Mouse (Mus musculus): ENCODE data around the gene Trim16. TPM values are rescaled to one million over a fixed set of nuclear protein-coding genes. Genes with fewer than 3 reads are reported as not detected.

The Trim16 gene
- polyA plus RNA-seq, 1 experiment from 2014 or later = 6.1 TPM

DNA sequence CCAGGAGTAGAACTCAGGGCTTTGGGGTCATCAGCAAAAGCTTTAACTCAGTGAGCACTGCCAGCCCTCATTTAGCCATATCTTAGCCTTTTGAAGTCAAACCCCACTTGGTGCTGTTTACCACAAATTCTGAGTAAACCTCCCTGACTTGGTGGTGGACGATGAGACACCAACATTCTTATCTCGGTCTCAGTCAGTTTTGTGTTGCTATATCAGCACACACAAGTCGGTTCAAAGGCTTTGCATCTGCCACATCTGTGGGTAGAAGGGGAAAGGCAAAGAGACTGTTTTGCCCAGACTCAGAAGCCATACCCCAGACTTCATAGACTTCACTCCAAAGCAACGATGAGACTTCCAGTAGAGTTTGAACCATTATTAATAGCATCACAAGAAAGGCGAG lies 24.5 kb downstream of the Trim16 start:
- no peak overlapping the region for H3K4me3 ChIP-seq
- H3K9me3 ChIP-seq = no peaks in the 10 kb centered on the region
- no peaks in the 10 kb centered on the region for H3K27me3 ChIP-seq
- H3K9ac ChIP-seq (replicated peaks) = no peak overlapping the region
- peaks cover 4% of the 10 kb centered on the region; the same call in 1 of the 2 replicates for H3K4me1 ChIP-seq
- no peaks in the 10 kb centered on the region for H3K36me3 ChIP-seq
- no peak overlapping the region for H3K27ac ChIP-seq (replicated peaks)
- H3K4me2 ChIP-seq (replicated peaks) = no peak overlapping the region
- WGBS = 93% methylated on average over 5 of the region's 5 CpGs
- no peak for ATAC-seq (ENCODE audit: low FRiP score, low read depth)

DNA sequence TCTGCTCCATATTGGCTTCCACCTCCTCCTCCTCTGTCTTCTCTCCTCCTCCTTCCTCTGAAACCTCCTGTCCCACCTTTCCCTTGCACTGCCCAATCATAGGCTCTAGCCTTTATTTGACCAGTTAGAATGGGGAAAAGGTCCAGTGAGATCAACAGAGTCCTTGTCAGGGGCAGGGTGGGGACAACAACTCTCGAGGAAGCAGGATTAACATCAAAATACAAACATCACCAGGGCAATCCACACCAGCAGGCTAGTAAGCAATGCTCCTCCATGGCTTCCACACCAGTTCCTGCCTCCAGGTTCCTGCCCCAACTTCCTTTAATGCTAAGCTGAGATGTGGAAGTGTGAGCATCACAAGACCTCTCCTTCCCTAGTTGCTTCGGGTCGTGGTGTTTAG lies 25.7 kb downstream of the Trim16 start:
- Histone ChIP-seq H3K4me3 (no peak overlapping the region), H3K27ac (replicated peaks) (no peak overlapping the region), H3K36me3 (no peaks in the 10 kb centered on the region), H3K27me3 (no peaks in the 10 kb centered on the region), H3K9ac (replicated peaks) (no peak overlapping the region), H3K4me1 (peaks cover 4% of the 10 kb centered on the region; the same call in 1 of the 2 replicates), H3K4me2 (replicated peaks) (no peak overlapping the region), H3K9me3 (no peaks in the 10 kb centered on the region)
- WGBS = 72% methylated on average over 3 of the region's 3 CpGs
- ATAC-seq (ENCODE audit: low FRiP score, low read depth) = no peak

DNA sequence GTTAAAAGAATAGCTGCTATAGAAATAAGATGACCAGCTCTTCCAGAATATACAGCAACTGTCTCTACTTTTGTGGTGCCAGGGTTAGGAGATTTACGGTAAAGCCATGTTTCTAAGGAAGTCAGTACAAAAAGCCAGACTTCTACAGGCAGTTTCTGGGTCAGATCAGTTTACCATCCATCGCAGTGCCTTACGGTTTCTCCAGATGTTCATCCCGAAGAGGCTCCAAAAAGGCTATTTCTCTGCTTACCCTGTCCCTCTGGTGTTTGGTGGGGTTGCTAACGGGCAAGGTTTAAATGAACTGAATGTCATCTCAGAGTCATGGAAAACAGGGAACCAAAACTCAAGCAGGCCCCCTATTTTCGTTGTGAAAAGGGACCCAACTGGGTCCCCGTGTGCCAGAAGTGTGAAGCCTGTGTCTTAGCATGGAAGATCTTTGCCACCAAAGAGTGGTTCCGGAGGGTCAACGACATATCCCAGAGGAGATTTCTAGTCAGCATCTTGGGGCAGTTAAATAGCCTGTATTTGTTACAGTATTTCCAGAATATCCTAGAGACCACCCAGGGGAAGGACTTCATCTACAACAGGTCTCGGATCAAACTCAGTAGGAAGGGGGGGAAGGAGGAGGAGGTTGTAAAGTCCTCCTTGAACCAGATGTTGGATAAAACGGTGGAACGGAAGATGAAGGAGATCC lies 27.1 kb downstream of the Trim16 start, which contains the start of gene Fbxw10:
Gene Fbxw10, plus strand, starts transcription at position 109 of the 694 bp plus-strand sequence.
- Histone ChIP-seq H3K27me3 (no peaks in the 10 kb centered on the region), H3K9ac (replicated peaks) (no peak within 1 kb of the TSS), H3K9me3 (no peaks in the 10 kb centered on the region), H3K4me2 (replicated peaks) (peak within 1 kb of the TSS; percentile 45), H3K4me1 (peaks cover 4% of the 10 kb centered on the region; the same call in 1 of the 2 replicates), H3K27ac (replicated peaks) (no peak within 1 kb of the TSS), H3K36me3 (no peaks in the 10 kb centered on the region), H3K4me3 (0 out of 2 replicates have a peak within 1 kb of the TSS, but pooled peaks have one; percentile 12)
- no peak for ATAC-seq (ENCODE audit: low FRiP score, low read depth)
- 32% methylated on average over 12 of the region's 12 CpGs for WGBS

DNA sequence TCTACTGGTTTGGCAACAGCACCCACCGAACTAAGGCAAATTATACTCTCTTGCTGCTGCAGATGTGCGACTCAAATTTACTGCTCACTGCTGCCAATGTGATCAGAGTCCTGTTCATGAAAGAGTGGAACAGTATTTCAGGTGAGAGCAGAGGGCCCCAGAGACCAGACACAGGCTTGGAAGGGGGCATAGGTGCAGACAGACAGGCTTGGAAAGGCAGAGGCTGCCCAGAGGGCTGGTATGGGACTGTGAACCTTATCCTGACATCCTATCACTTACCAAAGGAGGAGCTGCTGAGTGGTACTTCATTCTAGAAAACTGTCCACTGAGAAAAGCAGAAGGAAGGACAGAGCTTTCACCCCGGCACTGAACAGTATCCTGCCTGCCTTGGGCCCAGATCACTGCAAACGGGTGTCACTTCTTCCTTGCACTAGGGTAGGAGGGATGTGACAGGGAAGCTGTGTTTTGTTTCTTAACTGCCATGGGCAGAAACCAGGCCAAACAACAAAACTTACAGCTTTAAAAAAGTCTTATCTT lies 27.7 kb downstream of the Trim16 start:
- Histone ChIP-seq H3K27me3 (no peaks in the 10 kb centered on the region), H3K4me3 (no peak overlapping the region), H3K27ac (replicated peaks) (no peak overlapping the region), H3K36me3 (no peaks in the 10 kb centered on the region), H3K4me2 (replicated peaks) (no peak overlapping the region), H3K4me1 (peaks cover 4% of the 10 kb centered on the region; the same call in 1 of the 2 replicates), H3K9me3 (no peaks in the 10 kb centered on the region), H3K9ac (replicated peaks) (no peak overlapping the region)
- WGBS = 65% methylated on average over 4 of the region's 4 CpGs
- ATAC-seq (ENCODE audit: low FRiP score, low read depth) = no peak

DNA sequence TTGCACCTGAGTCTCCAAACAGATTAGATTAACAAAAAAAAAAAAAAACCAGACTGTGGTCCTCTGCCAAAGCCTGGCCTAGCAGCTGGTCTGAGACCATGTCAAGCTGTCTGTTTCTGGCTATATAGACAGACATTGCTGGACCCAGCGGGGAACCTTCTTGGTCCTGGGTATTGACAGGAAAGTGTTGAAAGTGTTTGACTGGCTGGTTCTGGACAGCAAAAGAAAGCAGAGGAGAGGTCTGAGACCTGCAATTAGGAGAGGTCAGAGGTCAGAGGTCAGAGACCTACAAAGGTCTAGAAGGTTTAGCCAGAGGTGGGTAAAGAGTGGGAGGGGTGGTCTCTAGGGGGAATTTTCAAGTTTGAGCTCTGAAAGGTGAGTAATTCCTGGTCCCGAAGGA lies 28.3 kb downstream of the Trim16 start:
- Histone ChIP-seq H3K36me3 (no peaks in the 10 kb centered on the region), H3K27ac (replicated peaks) (no peak overlapping the region), H3K9ac (replicated peaks) (no peak overlapping the region), H3K4me3 (no peak overlapping the region), H3K4me2 (replicated peaks) (no peak overlapping the region), H3K9me3 (no peaks in the 10 kb centered on the region), H3K4me1 (peaks cover 4% of the 10 kb centered on the region; the same call in 1 of the 2 replicates), H3K27me3 (no peaks in the 10 kb centered on the region)
- 46% methylated on average over 2 of the region's 2 CpGs for WGBS
- no peak for ATAC-seq (ENCODE audit: low FRiP score, low read depth)

DNA sequence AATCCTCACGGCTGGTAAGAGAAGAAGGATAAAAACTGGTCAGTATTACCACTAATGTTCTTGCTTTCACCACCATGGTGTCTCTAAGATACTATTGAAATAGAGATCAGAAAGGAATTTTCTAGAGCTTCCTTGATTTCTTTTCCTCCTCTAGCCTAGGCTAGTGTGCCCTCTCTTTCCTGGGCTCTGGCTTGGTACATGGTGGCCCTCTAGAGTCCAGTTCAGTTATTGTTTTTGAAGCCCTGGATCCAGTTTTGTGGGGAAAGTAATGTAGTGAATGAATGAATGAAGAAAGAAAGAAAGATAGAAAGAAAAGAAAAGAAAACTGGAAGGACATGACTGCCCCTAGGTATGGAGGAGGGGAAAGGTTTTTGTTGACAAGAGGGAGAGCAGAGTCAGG lies 31.2 kb downstream of the Trim16 start:
- Histone ChIP-seq H3K27me3 (no peaks in the 10 kb centered on the region), H3K36me3 (no peaks in the 10 kb centered on the region), H3K4me1 (peaks cover 4% of the 10 kb centered on the region; the same call in 1 of the 2 replicates), H3K4me2 (replicated peaks) (no peak overlapping the region), H3K9me3 (no peaks in the 10 kb centered on the region), H3K4me3 (no peak overlapping the region), H3K27ac (replicated peaks) (no peak overlapping the region), H3K9ac (replicated peaks) (no peak overlapping the region)
- WGBS = 56% methylated on average over 1 of the region's 1 CpGs
- ATAC-seq (ENCODE audit: low FRiP score, low read depth) = no peak

DNA sequence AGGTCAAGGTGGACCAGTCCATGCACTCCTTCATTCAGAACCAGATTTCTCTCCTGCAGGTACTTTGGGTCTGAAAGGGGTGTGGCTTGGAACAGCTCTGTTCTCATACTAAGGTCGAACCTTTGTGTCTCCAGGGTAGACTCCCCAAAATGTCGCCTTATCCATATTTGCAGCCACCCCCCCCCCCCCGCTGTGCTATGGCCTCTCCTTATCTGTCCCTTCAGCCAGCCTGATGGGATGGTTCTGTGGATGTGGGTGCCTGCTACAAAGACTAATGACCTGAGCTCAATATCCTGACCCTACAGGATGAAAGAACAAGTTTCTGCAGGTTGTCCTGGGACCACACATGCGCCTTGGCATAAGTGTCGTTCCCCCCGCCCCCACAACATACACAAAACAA lies 33.3 kb downstream of the Trim16 start:
- no peak overlapping the region for H3K4me3 ChIP-seq
- no peaks in the 10 kb centered on the region for H3K27me3 ChIP-seq
- no peak for ATAC-seq (ENCODE audit: low FRiP score, low read depth)
- H3K4me2 ChIP-seq (replicated peaks) = no peak overlapping the region
- 93% methylated on average over 6 of the region's 6 CpGs for WGBS
- no peaks in the 10 kb centered on the region for H3K9me3 ChIP-seq
- H3K4me1 ChIP-seq = no peaks in the 10 kb centered on the region
- H3K27ac ChIP-seq (replicated peaks) = no peak overlapping the region
- no peak overlapping the region for H3K9ac ChIP-seq (replicated peaks)
- H3K36me3 ChIP-seq = no peaks in the 10 kb centered on the region

DNA sequence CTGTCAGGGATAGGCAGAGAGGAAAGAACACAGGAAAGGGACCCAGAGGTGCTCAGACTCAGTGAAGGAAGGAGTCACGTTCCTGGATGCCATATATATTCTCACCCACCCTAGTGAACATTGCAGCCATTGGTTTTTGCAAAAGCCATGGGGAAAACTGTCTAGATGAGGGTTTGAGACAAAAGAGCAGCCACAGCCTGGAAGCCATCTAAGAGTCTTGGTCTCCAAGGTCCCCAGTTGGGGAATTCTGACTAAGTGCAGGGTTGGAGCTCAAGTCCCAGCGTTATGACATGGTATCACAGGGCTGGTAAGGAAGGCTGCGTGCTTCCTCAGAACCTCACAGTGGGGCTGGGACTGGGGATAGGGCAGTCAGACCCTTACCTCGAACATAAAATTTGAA lies 45.5 kb downstream of the Trim16 start:
- H3K4me1 ChIP-seq = no peaks in the 10 kb centered on the region

DNA sequence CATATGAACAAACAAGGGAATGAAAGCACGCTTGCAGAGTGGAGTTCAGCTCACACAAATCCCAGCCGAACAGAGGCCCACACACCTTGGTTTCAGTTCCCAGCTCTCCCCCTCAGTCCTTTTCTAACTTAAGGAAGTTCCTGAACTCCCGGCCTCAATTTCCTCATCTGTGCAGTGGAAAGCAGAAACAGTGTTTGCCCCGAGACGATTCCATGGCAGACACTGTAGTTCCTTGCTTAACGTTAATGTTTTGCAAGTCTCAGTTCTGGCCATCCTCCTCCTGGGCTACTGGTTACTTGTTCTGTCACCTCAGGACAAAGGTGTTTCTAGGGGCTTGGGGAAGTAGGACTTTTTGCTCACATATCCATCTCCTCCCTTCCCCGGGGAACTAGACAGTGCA lies 46.7 kb downstream of the Trim16 start:
- Histone ChIP-seq H3K27me3 (peaks cover 4% of the 10 kb centered on the region; the same call in 1 of the 2 replicates), H3K4me2 (replicated peaks) (no peak overlapping the region), H3K9me3 (0 out of 2 replicates have a peak, but pooled peaks cover 2% of the 10 kb centered on the region), H3K36me3 (no peaks in the 10 kb centered on the region), H3K27ac (replicated peaks) (no peak overlapping the region), H3K9ac (replicated peaks) (no peak overlapping the region), H3K4me3 (no peak overlapping the region), H3K4me1 (no peaks in the 10 kb centered on the region)
- 87% methylated on average over 7 of the region's 7 CpGs for WGBS
- ATAC-seq (ENCODE audit: low FRiP score, low read depth) = no peak

More for the DNA sequence above, 45.5 kb downstream of the Trim16 start:
- WGBS = 76% methylated on average over 4 of the region's 4 CpGs
- no peaks in the 10 kb centered on the region for H3K36me3 ChIP-seq
- H3K4me2 ChIP-seq (replicated peaks) = no peak overlapping the region
- ATAC-seq (ENCODE audit: low FRiP score, low read depth) = no peak
- peaks cover 4% of the 10 kb centered on the region; the same call in 1 of the 2 replicates for H3K27me3 ChIP-seq
- H3K9ac ChIP-seq (replicated peaks) = no peak overlapping the region
- 0 out of 2 replicates have a peak, but pooled peaks cover 2% of the 10 kb centered on the region for H3K9me3 ChIP-seq
- no peak overlapping the region for H3K27ac ChIP-seq (replicated peaks)
- no peak overlapping the region for H3K4me3 ChIP-seq

DNA sequence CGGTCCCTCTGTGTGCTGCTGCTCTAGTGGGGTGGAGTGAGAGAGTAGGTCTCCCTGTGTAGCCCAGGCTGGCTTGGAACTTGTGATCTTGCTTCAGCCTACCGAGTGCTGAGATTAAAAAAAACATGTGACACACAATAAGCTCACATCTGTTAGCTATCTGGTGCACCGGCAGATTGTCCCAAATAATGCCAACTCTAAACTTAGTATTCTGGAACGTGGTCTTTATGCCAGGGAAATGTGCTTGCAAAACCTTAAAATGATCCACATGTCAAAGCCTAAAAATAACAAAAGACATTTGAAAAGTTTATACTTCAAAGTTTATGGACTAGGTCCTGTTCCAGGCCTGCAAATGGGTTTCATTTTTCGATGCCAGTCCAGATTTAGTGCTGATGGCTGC lies 49.2 kb downstream of the Trim16 start:
- Histone ChIP-seq H3K4me1 (no peaks in the 10 kb centered on the region), H3K27me3 (peaks cover 4% of the 10 kb centered on the region; the same call in 1 of the 2 replicates), H3K9me3 (no peaks in the 10 kb centered on the region), H3K4me2 (replicated peaks) (no peak overlapping the region), H3K4me3 (no peak overlapping the region), H3K36me3 (no peaks in the 10 kb centered on the region), H3K9ac (replicated peaks) (no peak overlapping the region), H3K27ac (replicated peaks) (no peak overlapping the region)
- 81% methylated on average over 5 of the region's 5 CpGs for WGBS
- ATAC-seq (ENCODE audit: low FRiP score, low read depth) = no peak

DNA sequence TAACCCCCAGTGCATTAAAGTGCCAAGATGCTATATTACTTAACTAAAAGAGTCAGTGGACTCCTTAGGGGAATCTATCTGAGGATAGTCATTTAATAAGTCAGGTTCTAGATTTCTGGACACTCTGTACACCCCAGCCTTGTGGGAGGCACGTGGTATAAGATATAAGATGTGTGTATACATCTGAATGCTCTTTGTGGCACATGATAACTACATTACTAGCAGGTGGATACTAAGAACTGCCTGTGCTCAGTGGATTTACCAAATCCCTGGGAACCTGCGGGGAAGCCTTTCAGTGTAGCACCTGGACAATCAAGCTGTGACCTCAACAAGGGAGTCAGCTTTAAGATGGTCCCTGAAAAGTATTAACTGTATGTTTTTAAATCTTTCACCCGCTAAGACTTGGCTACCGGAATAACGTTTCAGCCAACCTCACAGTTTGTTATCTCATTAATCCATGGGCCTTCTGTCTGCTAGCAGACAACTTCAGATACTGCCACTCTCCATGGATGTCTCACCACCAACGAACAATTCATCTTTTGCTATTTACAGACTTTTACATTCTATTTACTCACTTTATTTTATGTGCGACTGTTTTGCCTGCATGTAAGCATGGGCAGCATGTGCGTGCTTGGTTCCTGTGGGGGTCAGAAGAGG lies 49.8 kb downstream of the Trim16 start:
- H3K4me3 ChIP-seq = no peak overlapping the region
- 84% methylated on average over 8 of the region's 8 CpGs for WGBS
- no peak overlapping the region for H3K4me2 ChIP-seq (replicated peaks)
- ATAC-seq (ENCODE audit: low FRiP score, low read depth) = no peak
- H3K4me1 ChIP-seq = no peaks in the 10 kb centered on the region
- H3K9me3 ChIP-seq = no peaks in the 10 kb centered on the region
- H3K27ac ChIP-seq (replicated peaks) = no peak overlapping the region
- H3K36me3 ChIP-seq = no peaks in the 10 kb centered on the region
- peaks cover 4% of the 10 kb centered on the region; the same call in 1 of the 2 replicates for H3K27me3 ChIP-seq
- H3K9ac ChIP-seq (replicated peaks) = no peak overlapping the region

DNA sequence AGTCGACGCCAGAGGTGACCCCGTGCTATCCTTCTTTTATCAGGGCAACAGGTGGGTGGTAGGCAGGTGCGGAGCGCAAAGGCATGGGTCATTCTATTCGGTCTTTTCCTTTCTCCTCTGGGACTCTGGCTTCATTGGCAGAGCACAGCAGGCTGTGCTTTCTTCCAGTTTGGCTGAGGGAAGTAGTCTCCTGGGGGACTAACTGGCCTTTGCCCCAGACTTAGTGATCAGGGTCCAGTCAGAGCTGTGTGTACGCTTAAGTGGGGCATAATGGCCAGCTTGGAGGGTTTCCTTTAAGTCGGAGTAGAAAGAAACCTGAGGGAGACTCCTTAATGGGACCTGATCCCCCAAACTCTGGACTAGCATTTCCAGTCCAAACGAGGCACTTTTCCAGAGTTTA lies 53.4 kb downstream of the Trim16 start:
- Histone ChIP-seq H3K36me3 (no peaks in the 10 kb centered on the region), H3K27ac (replicated peaks) (no peak overlapping the region), H3K4me3 (no peak overlapping the region), H3K4me1 (no peaks in the 10 kb centered on the region), H3K9me3 (no peaks in the 10 kb centered on the region), H3K9ac (replicated peaks) (no peak overlapping the region), H3K4me2 (replicated peaks) (no peak overlapping the region), H3K27me3 (no peaks in the 10 kb centered on the region)
- ATAC-seq (ENCODE audit: low FRiP score, low read depth) = no peak
- WGBS = 80% methylated on average over 9 of the region's 9 CpGs

Measured in midbrain, embryonic 12.5 days (tissue).